Mouse (Mus musculus) spleen, adult 2 months (tissue): ENCODE data around the gene Rab23. TPM values are rescaled to one million over a fixed set of nuclear protein-coding genes. Genes with fewer than 3 reads are reported as not detected.

ENCODE experiments used
- DNase-seq, 2 experiments: peaks; one replicate each; pipeline versions ENCODE4 v3.0.0 to v3.0.0-alpha.2; 2012 to 2021; ENCODE audit warnings: low spot score in 2 of 2, low read depth in 1 of 2
- H3K27ac ChIP-seq: fragments of 200-500 bp; 2 replicates; pipeline ENCODE4 v1.5.1; 2012; ENCODE audit warnings: low read length, inconsistent platforms; ENCODE audit not compliant: insufficient read depth
- H3K27me3 ChIP-seq: fragments of 200-500 bp; 2 replicates; pipeline ENCODE4 v1.6.1; 2012; ENCODE audit warnings: mild to moderate bottlenecking, moderate library complexity, low read length, inconsistent platforms; ENCODE audit not compliant: control insufficient read depth, insufficient read depth
- H3K36me3 ChIP-seq: fragments of 200-500 bp; 2 replicates; pipeline ENCODE4 v1.6.1; 2012; ENCODE audit warnings: mild to moderate bottlenecking, low read length, inconsistent platforms; ENCODE audit not compliant: control insufficient read depth, insufficient read depth
- H3K4me1 ChIP-seq: fragments of 200-500 bp; 2 replicates; pipeline ENCODE4 v1.6.1; 2011; ENCODE audit warnings: inconsistent platforms; ENCODE audit not compliant: control insufficient read depth, insufficient read depth, insufficient read length
- H3K4me3 ChIP-seq: fragments of 200-500 bp; 2 replicates; pipeline ENCODE4 v1.5.1; 2011; ENCODE audit warnings: mild to moderate bottlenecking, inconsistent platforms; ENCODE audit not compliant: insufficient read depth, insufficient read length; ENCODE audit errors: extremely low read depth
- CTCF ChIP-seq: fragments of 200-500 bp; IDR thresholded peaks from 2 replicates; pipeline ENCODE4 v1.5.1; 2011; ENCODE audit warnings: mild to moderate bottlenecking, inconsistent platforms; ENCODE audit not compliant: insufficient read depth, insufficient read length, insufficient replicate concordance; ENCODE audit errors: extremely low read depth
- POLR2A ChIP-seq: fragments of 200-500 bp; IDR thresholded peaks from 2 replicates; pipeline ENCODE4 v1.6.1; 2011; ENCODE audit warnings: low read depth, low read length, inconsistent platforms
- WGBS: fragments of 180-500 bp; shearing (Covaris S2); methylation state at CpG from one replicate; pipeline ENCODE4 v1.1.7; 2018; 5-methylcytosine and 5-hydroxymethylcytosine counted together
- polyA plus RNA-seq: library from polyadenylated mRNA; depleted of rRNA; stranded (reverse); fragments of >200 nt; gene quantifications from 2 replicates; pipeline ENCODE4 v1.2.3, GENCODE M21; 2012; rRNA removed

Rab23 gene
- 2.1 and 2.4 TPM in 2 replicates for polyA plus RNA-seq

DNA sequence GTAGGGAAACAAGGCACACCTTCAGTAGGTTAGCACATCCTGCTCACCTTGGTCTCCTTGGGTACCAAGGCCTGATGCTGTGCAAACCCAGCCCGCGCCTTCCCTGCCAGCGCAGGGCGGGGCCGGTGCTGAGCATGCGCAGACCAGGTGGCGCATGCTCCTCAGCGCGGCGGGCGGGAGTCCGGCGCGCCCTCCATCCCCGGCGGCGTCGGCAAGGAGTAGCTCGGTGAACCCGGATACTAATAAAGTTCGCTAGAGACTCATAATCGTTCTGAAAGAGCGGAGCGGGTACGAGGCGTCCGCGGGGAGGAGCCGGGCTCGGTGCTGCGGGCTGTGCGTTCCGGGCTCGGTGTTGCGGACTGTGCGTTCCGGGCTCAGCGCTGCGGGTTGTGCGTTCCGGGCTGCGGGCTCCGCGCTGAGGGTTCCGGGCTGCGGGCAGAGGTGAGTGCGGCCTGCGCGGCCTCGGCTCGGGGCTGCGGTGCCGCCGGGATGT, at the start of gene Rab23:
Rab23 (plus strand) TSS at position 155 of the 493 bp plus-strand sequence.
- Histone ChIP-seq H3K27me3 (no peaks in the 10 kb centered on the region), H3K4me1 (peaks cover 5% of the 10 kb centered on the region; the same call in 1 of the 2 replicates), H3K36me3 (peaks cover 1% of the 10 kb centered on the region; the same call in 1 of the 2 replicates), H3K27ac (peak within 1 kb of the TSS; percentile 30; the same call in 1 of the 2 replicates), H3K4me3 (peak within 1 kb of the TSS; percentile 89)
- TF ChIP-seq CTCF (no peak), POLR2A (no peak)
- DNase-seq: peak; percentile 64 to 71
- 1% methylated on average over 54 of the region's 54 CpGs for WGBS

DNA sequence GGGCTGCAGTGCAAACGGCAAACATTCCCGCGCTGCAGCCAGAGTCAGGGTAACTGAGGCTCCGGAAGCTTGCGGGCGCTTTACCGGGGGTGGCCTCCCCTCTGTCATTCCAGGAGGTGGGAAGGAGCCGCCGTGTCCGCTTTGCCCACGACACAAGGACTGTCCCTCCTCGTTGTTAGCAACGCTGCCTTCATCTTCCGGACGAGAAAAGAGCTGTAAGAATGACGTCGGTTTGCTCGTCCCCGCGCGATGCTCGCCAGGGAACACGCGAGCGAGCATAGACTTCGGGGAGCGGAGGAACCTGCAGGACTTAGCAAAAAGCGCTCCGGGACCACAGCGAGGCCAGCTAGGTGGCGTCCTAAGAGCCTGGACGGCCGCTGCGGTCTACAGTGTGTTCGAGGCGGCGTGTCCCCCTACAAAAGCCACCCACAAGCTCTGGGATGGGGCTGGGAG, 49.5 kb upstream of the Rab23 start:
- peaks cover 2% of the 10 kb centered on the region; the same call in 1 of the 2 replicates for H3K4me1 ChIP-seq
- peak overlapping the region; percentile 63 for H3K4me3 ChIP-seq
- WGBS: under 1% methylated on average over 37 of the region's 37 CpGs
- 0 out of 2 replicates have a peak overlapping the region, but pooled peaks have one; percentile 15 for H3K27ac ChIP-seq
- TF ChIP-seq CTCF: no peak
- TF ChIP-seq POLR2A: no peak
- DNase-seq: peak; percentile 46
- H3K27me3 ChIP-seq: no peaks in the 10 kb centered on the region
- no peaks in the 10 kb centered on the region for H3K36me3 ChIP-seq

DNA sequence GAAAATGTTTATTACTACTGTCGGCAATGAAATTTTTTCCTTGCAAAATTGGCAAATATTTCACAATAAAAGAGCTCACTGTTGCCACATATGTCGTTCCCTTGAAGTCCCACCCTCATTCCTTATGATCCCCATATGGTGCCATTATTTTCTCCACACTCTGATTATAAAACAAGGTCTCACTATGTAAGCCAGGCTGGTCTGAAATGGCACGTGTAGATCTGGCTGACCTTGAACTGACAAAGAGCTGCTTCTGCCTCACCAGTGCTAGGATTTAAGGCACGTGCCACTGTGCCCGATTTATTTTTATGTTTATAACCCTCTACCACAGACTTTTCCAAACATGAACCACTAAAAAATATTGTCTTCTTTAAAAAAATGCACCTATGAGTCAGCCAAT, 48.2 kb upstream of the Rab23 start:
- 87% methylated on average over 5 of the region's 5 CpGs for WGBS
- no peaks in the 10 kb centered on the region for H3K36me3 ChIP-seq
- no peak overlapping the region for H3K27ac ChIP-seq
- TF ChIP-seq CTCF: no peak
- TF ChIP-seq POLR2A: no peak
- no peak overlapping the region for H3K4me3 ChIP-seq
- peaks cover 2% of the 10 kb centered on the region; the same call in 1 of the 2 replicates for H3K4me1 ChIP-seq
- H3K27me3 ChIP-seq: no peaks in the 10 kb centered on the region
- no peak for DNase-seq

DNA sequence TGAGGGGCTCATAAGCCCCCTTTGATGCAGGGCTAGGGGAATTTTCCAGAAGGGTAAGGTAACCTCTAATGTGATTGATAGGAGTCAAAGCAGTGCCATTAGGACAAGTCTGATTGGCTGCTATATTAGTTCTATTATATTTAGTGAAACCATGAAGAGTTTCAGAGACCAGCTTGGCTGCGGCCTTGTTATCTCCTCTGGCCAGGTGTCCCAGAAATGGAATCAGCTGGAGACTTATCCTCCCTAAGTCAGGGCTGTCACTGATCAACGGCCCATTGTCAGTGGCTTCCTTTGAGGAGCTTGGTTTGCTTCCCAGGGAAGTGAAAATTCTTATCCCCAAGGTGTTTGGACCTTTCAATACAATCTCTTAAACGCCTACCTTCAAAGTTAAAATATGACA, 47.6 kb upstream of the Rab23 start:
- WGBS: 66% methylated on average over 3 of the region's 3 CpGs
- DNase-seq: no peak
- H3K27ac ChIP-seq: no peak overlapping the region

DNA sequence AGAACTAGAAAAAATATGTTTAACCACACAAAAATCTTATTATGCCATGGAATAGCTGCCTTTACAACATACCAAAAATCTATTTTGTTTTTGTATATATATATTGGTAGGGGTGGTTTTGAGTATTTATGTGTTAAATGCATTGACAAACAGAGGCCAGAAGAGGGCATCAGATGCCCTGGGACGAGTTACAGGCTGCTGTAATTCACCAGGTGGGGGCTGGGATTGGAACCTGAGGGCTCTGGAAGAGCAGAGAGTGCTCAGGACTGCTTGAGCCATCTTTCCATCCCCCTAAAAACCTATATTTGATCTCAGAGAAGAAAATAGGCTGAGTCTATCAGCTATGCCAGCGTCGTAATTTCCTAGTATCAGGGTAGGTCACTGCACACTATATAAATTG, 47.2 kb upstream of the Rab23 start:
- WGBS: 36% methylated on average over 3 of the region's 3 CpGs
- H3K4me1 ChIP-seq: peaks cover 2% of the 10 kb centered on the region; the same call in 1 of the 2 replicates
- no peak overlapping the region for H3K27ac ChIP-seq
- no peak overlapping the region for H3K4me3 ChIP-seq
- H3K27me3 ChIP-seq: no peaks in the 10 kb centered on the region
- DNase-seq: peak in 1 of 2 experiments; percentile 8
- no peaks in the 10 kb centered on the region for H3K36me3 ChIP-seq
- TF ChIP-seq CTCF (no peak), POLR2A (no peak)

More for the DNA sequence above, 47.6 kb upstream of the Rab23 start:
- TF ChIP-seq CTCF: no peak
- TF ChIP-seq POLR2A: no peak
- Histone ChIP-seq H3K36me3 (no peaks in the 10 kb centered on the region), H3K4me3 (no peak overlapping the region), H3K27me3 (no peaks in the 10 kb centered on the region), H3K4me1 (peaks cover 2% of the 10 kb centered on the region; the same call in 1 of the 2 replicates)

DNA sequence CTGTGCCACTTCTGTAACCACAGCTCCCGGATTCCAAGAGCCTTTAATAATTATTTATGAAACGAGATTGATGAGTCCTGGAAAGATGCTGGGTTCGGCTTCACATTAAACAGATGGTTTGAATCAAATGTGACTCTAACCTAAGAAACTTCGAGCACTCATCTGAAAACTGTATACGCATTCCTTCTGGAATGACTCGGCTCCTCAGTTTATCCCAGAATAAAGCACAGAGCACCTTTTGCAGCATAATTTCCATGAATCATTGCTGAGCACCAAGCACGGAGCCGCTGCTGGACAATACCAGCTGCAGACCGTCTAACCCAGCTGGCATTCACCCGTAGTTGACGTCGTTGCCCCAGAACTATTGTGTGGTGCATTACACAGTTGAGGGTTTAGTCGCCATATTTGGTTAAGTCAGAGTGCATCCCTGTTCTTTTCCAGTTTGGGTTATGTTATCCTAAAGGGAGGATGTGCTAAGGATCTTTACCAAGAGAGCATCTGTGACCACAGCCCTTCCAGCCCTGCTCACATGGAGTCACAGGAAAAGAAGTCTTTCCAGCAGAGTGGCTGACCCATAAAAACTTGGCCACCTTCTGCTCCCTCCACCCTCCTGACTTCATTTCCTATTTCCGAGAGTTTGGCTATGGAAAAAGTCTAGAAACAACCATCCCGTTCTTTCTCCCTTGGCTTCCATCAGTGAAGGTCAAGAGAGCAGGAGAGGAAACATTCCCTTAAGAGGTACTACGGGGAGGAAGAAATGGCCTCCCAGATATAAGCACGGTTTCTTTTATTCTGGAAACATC, 46.3 kb upstream of the Rab23 start:
- DNase-seq: no peak
- WGBS: 81% methylated on average over 17 of the region's 17 CpGs
- Histone ChIP-seq H3K27ac (no peak overlapping the region), H3K4me3 (no peak overlapping the region), H3K4me1 (peaks cover 2% of the 10 kb centered on the region; the same call in 1 of the 2 replicates), H3K27me3 (no peaks in the 10 kb centered on the region), H3K36me3 (no peaks in the 10 kb centered on the region)
- TF ChIP-seq CTCF (no peak), POLR2A (no peak)
